Mouse (Mus musculus): Measurements from ENCODE around the gene Sgk1.

The Sgk1 gene

GRCm38 (mm10) chr10:21916301-21917071 lies 34.5 kb downstream of the Sgk1 start:
- no peak for DNase-seq (ENCODE audit: extremely low read depth, low read depth, low spot score)

- no peak for DNase-seq (ENCODE audit: extremely low read depth, low read depth, low spot score)
Observed at GRCm38 (mm10) chr10:21918016-21918749, 36.2 kb downstream of the Sgk1 start.

GRCm38 (mm10) chr10:21918750-21919145 lies 36.8 kb downstream of the Sgk1 start:
- no peak for DNase-seq (ENCODE audit: extremely low read depth, low read depth, low spot score)

GRCm38 (mm10) chr10:21920611-21921010 lies 38.6 kb downstream of the Sgk1 start:
- no peak for DNase-seq (ENCODE audit: extremely low read depth, low read depth, low spot score)

- no peak for DNase-seq (ENCODE audit: extremely low read depth, low read depth, low spot score)
Observed at GRCm38 (mm10) chr10:21922716-21923350, 40.8 kb downstream of the Sgk1 start.

GRCm38 (mm10) chr10:21923495-21923952 lies 41.5 kb downstream of the Sgk1 start:
- no peak for DNase-seq (ENCODE audit: extremely low read depth, low read depth, low spot score)

GRCm38 (mm10) chr10:21924051-21924720 lies 42.2 kb downstream of the Sgk1 start:
- DNase-seq (ENCODE audit: extremely low read depth, low read depth, low spot score), result no peak

- DNase-seq (ENCODE audit: extremely low read depth, low read depth, low spot score), result no peak
Observed at GRCm38 (mm10) chr10:21926941-21927340, 45.0 kb downstream of the Sgk1 start.

- DNase-seq (ENCODE audit: extremely low read depth, low read depth, low spot score), result peak; percentile 71
Observed at GRCm38 (mm10) chr10:21930781-21931380, 48.9 kb downstream of the Sgk1 start.

GRCm38 (mm10) chr10:21932791-21933190 lies 50.8 kb downstream of the Sgk1 start:
- DNase-seq (ENCODE audit: extremely low read depth, low read depth, low spot score), result no peak

- no peak for DNase-seq (ENCODE audit: extremely low read depth, low read depth, low spot score)
Observed at GRCm38 (mm10) chr10:21934826-21935225, 52.8 kb downstream of the Sgk1 start.

- DNase-seq (ENCODE audit: extremely low read depth, low read depth, low spot score), result no peak
Observed at GRCm38 (mm10) chr10:21936513-21937221, 54.7 kb downstream of the Sgk1 start.

- no peak for DNase-seq (ENCODE audit: extremely low read depth, low read depth, low spot score)
Observed at GRCm38 (mm10) chr10:21937222-21937605, 55.2 kb downstream of the Sgk1 start.

GRCm38 (mm10) chr10:21938166-21938565 lies 56.2 kb downstream of the Sgk1 start:
- DNase-seq (ENCODE audit: extremely low read depth, low read depth, low spot score), result no peak

- no peak for DNase-seq (ENCODE audit: extremely low read depth, low read depth, low spot score)
Observed at GRCm38 (mm10) chr10:21941235-21941634, 59.3 kb downstream of the Sgk1 start.

GRCm38 (mm10) chr10:21943145-21943700 lies 61.2 kb downstream of the Sgk1 start:
- DNase-seq (ENCODE audit: extremely low read depth, low read depth, low spot score), result no peak

GRCm38 (mm10) chr10:21945195-21945594 lies 63.2 kb downstream of the Sgk1 start:
- no peak for DNase-seq (ENCODE audit: extremely low read depth, low read depth, low spot score)

GRCm38 (mm10) chr10:21946751-21947351 lies 64.9 kb downstream of the Sgk1 start:
- no peak for DNase-seq (ENCODE audit: extremely low read depth, low read depth, low spot score)

GRCm38 (mm10) chr10:21952520-21952919 lies 70.5 kb downstream of the Sgk1 start:
- DNase-seq (ENCODE audit: extremely low read depth, low read depth, low spot score), result no peak
